Mouse (Mus musculus): ENCODE results near the gene Cacul1.

The Cacul1 gene

DNA sequence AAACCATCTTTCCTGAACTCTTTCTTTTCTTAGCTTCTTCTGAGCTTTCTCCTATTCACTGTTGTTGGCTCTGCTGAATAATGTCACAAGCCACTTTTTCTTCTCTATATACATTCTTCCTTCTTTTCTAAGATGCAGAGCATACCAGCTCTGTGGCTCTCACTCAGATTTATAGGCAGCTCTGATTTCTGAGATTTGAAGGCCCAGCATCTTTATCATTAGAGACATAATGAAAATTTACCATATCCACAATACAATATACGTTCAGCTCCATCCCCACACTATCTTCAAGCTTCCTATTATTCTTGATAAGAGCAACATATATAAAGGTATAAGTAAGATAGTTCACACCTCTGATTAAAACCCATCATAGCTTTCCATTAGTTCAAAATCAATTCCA is 50.7 kb downstream of the Cacul1 start:
- no peak for ATAC-seq (ENCODE audit: low TSS enrichment)

DNA sequence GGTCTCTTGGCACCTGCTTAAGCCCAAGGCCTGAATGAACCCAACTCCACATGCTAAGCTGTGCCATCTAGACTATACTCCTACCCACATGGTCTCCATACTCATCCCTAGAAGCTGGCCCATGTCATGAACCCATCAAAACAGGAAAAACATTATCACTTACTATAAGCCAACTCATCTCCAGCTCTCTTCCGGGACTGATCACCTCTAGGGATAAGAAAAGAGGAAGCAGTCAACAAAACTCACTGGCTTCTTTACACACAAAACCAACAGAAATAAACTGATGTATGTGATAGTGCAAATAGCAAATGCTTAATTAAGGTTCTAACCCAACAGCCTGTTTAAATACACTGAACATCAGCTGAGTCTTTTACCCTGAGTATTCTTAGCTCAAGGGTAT is 51.5 kb downstream of the Cacul1 start:
- no peak for ATAC-seq (ENCODE audit: low TSS enrichment)

GRCm38 (mm10) chr19:60528602-60529001 is 52.2 kb downstream of the Cacul1 start:
- ATAC-seq (ENCODE audit: low TSS enrichment): no peak

DNA sequence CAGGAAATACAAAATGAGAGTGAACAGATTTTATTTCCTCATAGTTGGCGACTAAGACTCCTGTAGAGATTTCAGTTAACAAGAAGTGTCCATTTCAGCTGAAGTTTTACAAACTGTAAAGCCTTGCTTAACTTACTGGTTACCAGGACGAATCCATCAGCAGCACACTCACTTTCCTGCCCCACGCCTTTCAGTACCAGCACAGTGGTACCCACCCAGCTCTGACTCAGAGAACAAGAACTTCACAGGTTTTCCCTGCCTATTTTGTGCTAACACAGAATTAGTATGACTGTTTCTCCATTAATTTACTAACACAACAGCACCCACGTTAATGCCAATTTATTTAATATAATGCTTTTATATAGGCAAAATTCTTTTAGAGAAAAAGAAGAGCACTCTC is 53.9 kb downstream of the Cacul1 start:
- ATAC-seq (ENCODE audit: low TSS enrichment): no peak

GRCm38 (mm10) chr19:60525086-60525485 is 55.7 kb downstream of the Cacul1 start:
- ATAC-seq (ENCODE audit: low TSS enrichment): no peak

- no peak for ATAC-seq (ENCODE audit: low TSS enrichment)
Observed at GRCm38 (mm10) chr19:60524678-60525077, 56.1 kb downstream of the Cacul1 start.

GRCm38 (mm10) chr19:60520131-60520530 is 60.7 kb downstream of the Cacul1 start:
- no peak for ATAC-seq (ENCODE audit: low TSS enrichment)

- no peak for ATAC-seq (ENCODE audit: low TSS enrichment)
Observed at GRCm38 (mm10) chr19:60515064-60515463, 65.8 kb downstream of the Cacul1 start.

DNA sequence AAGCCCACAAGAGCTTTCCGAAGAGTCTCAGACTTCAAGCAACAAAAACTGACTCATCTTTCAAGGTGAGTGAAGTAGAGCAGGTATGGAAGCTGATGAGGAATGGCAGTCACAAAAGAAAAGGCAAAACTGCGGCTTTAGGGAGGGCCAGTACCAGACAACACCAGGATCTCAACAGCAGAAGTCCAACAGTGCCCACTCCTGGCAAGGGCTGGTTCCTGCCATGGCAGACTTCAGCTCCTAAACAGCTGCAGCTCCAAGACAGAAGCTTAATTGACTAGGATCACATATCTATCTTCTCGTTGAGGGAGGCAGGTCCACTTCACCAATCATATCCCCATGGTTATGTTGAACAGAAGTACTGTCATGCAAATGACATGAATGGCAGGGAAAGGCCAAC is 67.4 kb downstream of the Cacul1 start:
- ATAC-seq (ENCODE audit: low TSS enrichment): no peak

GRCm38 (mm10) chr19:60500209-60500608 is 80.6 kb downstream of the Cacul1 start:
- no peak for ATAC-seq (ENCODE audit: low TSS enrichment)

DNA sequence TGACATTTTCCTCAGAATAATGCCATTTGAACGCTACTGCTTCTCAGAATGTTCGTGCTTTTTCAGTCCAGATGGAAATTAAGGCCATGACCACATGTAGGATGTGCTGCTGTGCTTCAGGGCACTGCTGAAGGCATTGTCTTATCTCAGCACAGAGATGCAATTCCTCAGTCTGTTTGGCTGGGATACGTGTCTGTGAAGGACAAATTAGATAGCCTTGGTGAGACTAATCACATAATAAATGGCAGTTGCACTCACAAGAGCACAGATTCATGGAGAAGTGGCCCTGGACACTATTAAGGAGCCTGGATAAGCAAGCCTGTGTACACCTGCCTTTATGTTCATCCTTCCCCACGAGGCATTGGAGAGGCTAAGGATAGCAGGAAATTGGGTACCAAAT is 83.7 kb downstream of the Cacul1 start:
- ATAC-seq (ENCODE audit: low TSS enrichment): no peak

GRCm38 (mm10) chr19:60495772-60496171 is 85.1 kb downstream of the Cacul1 start:
- no peak for ATAC-seq (ENCODE audit: low TSS enrichment)

DNA sequence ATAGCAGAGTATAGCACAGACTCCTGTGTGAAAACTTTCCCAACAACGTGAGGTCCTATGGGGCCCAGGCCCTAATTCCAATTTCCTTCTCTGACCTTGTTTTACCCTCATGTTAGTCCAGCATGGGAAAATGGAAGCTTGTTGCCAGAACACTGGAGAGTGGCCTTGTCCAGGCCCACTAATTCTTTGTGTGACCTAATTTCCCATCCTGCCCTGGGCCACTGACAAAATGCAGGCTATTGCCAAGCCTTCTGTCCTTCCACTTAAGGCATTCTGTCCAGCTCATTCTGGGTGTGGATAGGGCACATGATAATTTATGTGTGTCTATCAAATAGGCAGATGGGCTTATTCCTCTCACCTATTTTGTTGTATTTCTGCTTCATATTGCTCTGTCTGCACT is 91.3 kb downstream of the Cacul1 start:
- ATAC-seq (ENCODE audit: low TSS enrichment): no peak

- ATAC-seq (ENCODE audit: low TSS enrichment): no peak
Observed at GRCm38 (mm10) chr19:60485261-60485660, 95.6 kb downstream of the Cacul1 start.

DNA sequence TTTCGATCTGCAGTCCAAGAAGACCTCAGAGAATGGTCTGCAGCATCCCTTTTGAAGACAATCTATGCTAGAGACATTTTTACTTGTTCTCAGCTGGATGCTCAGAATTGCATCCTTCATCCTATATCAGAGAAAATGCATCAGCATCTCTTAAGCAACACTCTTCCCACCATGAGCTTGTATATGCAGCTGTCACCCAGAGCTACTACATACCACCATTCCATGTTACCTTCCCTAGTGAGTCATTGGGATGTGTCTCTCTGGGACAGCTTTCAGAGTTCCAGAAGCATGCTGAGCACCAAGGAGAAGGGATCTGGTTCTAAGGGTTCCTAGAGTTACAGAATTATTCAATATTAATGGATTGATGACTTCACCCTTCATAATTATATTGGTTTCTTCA is 102.0 kb downstream of the Cacul1 start:
- no peak for ATAC-seq (ENCODE audit: low TSS enrichment)

DNA sequence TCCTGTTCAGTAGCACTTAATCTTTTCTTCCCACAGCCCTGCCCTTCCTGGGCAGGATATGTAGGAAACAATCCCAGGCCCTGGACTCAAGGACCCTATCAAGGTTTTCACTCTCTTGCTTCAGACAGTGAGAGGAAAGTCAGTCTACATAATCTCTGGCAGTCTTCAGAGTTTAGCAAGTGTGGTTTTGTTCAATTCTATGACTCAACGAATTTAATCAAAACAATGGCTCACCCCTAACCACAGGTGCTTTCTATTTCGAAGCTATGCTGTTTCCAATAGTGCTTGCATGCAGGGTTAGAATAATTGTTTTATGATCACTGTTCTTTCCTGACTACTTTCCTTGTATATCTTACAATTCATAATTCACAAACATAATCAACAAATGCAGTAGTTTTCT is 103.0 kb downstream of the Cacul1 start:
- no peak for ATAC-seq (ENCODE audit: low TSS enrichment)

All from frontal cortex, adult (tissue).